Mouse (Mus musculus) right cerebral cortex, adult 2 months (tissue): ENCODE results near the gene Icam5.
"Not testable (repeated sequence)": the region's sequence is repeated elsewhere in the genome, so short reads cannot be mapped to it uniquely, and the experiment has no call there.

ENCODE experiments used
- DNase-seq, 2 experiments: peaks; one replicate each; pipeline ENCODE4 v3.0.0; 2021 to 2022; ENCODE audit warnings: low spot score in 2 of 2

Icam5 gene

DNA sequence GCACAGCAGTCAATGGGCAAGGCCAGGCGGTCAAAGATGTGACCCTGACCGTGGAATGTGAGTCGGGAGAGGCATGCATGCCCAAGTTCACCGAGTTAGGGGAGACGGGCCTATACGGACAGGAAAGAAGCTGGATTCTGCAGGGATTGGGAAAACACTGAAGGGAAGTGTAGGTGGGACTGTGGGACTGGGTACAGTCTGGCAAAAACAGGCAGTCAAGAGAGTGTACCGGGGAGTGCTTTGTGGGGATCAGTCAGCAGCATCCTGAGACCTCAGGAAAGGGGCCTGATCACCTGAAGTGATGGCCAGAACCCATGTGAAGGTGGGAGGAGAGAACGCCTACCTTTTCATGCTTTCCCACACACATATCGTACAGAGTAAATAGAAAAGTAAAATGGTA is 3.7 kb downstream of the Icam5 start:
- peak; percentile 30 to 38 for DNase-seq

- peak in 1 of 2 experiments; percentile 22 for DNase-seq
Observed at GRCm38 (mm10) chr9:21036161-21036560, 4.3 kb downstream of the Icam5 start.

DNA sequence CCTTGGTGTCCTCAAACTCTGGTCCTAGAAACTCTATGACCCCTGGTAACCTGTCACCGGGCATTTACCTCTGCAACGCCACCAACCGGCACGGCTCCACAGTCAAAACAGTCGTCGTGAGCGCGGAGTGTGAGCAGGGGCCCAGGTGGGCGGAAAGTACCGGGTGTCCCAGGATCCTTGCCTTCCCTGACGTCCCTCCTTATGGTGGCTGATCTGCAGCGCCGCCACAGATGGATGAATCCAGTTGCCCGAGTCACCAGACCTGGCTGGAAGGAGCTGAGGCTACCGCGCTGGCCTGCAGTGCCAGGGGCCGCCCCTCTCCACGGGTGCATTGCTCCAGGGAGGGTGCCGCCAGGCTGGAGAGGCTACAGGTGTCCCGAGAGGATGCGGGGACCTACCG is 4.8 kb downstream of the Icam5 start:
- peak in 1 of 2 experiments; percentile 20 for DNase-seq

DNA sequence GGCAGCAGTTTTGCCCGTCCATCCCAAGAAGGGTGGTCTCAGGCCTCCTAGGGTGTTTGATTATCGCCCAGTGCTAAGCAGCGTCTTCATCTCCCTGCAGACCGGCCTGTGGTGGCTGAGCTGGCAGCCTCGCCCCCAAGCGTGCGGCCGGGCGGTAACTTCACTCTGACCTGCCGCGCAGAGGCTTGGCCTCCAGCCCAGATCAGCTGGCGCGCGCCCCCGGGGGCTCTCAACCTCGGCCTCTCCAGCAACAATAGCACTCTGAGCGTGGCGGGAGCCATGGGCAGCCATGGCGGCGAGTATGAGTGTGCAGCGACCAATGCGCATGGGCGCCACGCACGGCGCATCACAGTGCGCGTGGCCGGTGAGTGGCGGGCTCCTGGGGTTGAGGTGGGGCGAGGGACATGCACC is 5.6 kb downstream of the Icam5 start:
- DNase-seq, result peak in 1 of 2 experiments; percentile 21

DNA sequence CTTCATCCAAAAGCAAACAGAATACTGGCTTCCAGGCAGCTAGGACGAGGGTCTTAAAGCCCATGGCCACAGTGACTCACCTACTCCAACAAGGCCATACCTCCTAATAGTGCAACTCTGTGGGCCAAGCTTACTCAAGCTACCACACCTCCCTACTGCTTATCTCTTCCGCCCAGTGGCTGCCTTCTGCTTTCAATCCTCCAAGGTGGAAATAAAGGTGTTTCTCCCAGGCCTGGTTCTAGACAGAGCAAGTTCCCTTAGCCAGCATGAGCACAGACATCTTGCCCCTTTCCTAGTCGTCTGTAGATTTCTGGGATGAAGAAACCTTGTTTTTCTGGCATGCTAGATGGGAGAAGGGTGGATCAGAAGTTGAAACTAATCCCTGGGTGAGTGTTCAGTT is 7.9 kb downstream of the Icam5 start:
- DNase-seq, result peak in 1 of 2 experiments; percentile 15

DNA sequence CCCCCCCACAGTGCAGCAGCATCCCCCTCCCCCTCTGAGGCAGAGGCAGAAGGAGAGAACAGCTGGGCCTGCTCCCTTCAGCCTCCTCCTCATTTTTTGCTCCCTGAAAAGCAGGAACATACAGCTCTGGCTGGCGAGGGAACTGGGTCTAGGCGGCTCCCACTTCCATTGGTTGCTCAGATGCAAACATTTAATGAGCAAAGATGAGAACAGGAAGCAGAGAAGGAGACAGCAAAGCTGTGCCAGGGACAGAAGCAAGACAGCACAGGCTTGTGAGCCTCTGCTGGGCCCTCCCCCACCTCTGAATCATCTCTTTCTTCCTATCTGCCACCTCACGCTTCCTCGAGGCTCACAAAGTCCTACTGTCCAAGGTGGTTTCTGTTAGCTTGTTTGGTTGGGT is 9.4 kb downstream of the Icam5 start:
- DNase-seq, result peak; percentile 84 to 85

- DNase-seq, result no peak
Observed at GRCm38 (mm10) chr9:21043563-21043962, 11.7 kb downstream of the Icam5 start.

GRCm38 (mm10) chr9:21044785-21045184 is 12.9 kb downstream of the Icam5 start:
- not testable (repeated sequence) for DNase-seq

DNA sequence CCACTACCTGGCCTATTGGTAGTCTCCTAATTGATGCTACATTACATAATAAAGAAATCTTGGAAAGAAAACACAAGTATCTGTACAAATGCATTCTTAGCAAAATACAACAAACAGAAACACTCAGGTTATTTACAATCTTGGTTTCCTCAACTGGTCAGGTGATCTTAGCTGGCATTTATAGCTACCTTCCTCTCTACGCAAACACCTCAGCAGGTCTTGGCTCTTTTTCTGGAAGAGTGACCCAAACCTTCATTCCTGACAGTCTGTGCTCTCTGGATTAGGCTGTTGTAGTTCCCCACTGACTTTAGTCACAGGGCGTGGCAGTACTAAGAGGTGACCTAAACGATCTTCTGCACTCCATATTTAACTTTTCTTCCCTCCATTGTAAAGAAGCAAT is 13.4 kb downstream of the Icam5 start:
- no peak for DNase-seq

DNA sequence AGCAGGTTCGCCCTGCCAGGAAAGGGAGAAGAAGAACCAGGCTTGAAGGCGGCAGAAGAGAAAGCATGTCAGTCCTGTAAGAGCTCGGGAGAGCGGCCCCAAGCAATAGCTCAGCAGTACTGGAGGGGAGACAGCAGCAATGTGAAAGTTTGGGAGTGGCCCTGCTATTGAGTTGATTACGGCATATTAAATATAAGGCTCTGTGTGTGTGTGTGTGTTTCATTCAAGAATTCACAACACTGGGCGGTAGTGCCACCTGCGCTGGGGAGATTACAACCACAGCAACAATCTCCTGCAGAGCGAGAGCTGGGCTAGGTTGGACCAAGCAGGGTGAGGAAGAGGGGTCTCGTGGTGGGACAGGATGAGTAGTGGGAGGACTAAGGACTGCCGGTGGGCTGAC is 19.7 kb downstream of the Icam5 start:
- no peak for DNase-seq

- peak; percentile 76 to 79 for DNase-seq
Observed at GRCm38 (mm10) chr9:21062928-21063327, 31.1 kb downstream of the Icam5 start.

DNA sequence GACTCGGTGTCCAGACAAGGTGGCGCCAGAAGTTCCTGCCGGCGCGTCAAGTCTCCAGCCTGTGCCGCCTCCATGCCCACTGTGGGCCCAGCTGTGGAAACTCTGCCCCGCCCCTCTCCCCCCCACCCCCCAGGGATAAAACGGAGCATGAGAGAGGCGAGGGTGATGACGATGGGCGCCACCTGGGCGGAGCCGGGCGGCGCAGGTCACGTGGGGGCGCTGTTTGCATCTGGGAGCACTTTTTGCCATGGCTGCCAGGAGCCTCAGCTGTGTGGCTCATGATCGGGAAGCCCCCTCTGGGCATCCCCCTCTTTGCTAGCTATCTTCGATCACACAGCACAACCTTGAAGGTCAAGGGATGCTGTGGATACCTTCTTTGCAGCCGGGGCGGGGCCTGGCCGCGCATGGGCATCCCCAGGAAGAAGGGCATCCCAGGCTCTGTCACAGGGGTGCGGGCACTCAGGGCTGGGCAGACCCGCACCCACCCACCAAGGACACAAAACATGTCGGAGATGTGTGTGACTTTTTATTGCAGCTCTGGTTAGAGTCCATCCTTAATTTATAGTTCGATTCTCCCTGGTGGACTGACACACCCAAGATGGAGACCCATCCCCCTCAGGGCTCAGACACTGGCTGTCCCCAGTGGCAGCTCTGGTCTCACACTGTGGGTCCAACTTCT is 35.3 kb downstream of the Icam5 start, which contains the start of gene Zglp1:
TSS of gene Zglp1 (minus strand) at position 88 of the 679 bp plus-strand sequence.
- DNase-seq, result no peak

GRCm38 (mm10) chr9:21072641-21073040 is 40.8 kb downstream of the Icam5 start:
- DNase-seq, result peak in 1 of 2 experiments; percentile 35

- DNase-seq, result peak; percentile 93 to 95
Observed at GRCm38 (mm10) chr9:21073044-21073840, 41.4 kb downstream of the Icam5 start, which contains the start of the genes Gm49373 and Fdx1l. Gene Gm49373, minus strand, starts transcription at chr9:21073096. Gene Fdx1l, minus strand, starts transcription at chr9:21073614.

DNA sequence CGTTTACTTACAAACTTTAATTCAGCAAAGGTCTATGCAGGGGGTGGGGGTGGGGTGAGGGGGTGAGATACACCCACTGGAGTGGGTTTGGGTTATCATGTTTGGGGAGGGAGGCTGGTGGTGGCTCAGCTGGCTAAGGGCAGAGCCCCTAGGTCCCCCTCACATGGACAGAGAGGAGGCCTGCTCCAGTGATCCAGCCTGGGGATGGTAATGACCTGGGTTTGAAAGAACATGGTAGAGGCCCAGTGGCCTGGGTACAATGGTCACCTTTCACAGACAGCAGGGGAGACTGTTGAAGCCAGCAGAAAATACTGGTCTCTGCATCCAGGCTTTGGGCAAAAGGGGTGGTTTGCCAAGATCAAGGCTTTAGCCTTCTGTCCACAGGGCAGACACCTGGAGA is 42.3 kb downstream of the Icam5 start:
- no peak for DNase-seq

GRCm38 (mm10) chr9:21075625-21076024 is 43.8 kb downstream of the Icam5 start:
- no peak for DNase-seq

DNA sequence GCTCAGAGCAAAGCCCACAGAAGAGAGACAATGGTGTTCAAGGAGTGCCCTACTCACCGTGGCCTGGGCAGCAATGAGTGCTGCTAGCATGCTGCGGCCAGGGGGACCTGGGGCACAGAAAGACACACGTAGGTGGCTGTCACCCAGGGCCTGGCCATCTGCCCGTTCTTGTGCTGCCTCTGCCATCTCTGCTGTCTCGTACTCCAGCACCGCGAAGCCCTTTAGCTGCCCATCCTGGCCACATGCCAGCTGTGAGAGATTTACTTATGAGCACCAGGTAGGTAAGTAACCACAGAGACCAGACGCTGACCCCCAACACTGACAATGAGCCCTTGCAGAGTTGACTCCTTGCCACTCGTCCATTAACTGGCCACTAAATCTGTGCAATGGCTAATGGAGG is 49.3 kb downstream of the Icam5 start:
- no peak for DNase-seq

- DNase-seq, result no peak
Observed at GRCm38 (mm10) chr9:21083324-21083723, 51.5 kb downstream of the Icam5 start.
